Mouse (Mus musculus) cerebellum, postnatal 4 days (tissue): ENCODE results near the gene Syt6.

Source experiments
- DNase-seq, 2 experiments: peaks; one replicate each; pipeline ENCODE4 v3.0.0; 2022; ENCODE audit warnings: low spot score in 2 of 2, mixed read lengths in 1 of 2

The Syt6 gene

GRCm38 (mm10) chr3:103647164-103647867 is 72.3 kb downstream of the Syt6 start:
- DNase-seq, result no peak

GRCm38 (mm10) chr3:103648486-103648885 is 73.5 kb downstream of the Syt6 start:
- no peak for DNase-seq

DNA sequence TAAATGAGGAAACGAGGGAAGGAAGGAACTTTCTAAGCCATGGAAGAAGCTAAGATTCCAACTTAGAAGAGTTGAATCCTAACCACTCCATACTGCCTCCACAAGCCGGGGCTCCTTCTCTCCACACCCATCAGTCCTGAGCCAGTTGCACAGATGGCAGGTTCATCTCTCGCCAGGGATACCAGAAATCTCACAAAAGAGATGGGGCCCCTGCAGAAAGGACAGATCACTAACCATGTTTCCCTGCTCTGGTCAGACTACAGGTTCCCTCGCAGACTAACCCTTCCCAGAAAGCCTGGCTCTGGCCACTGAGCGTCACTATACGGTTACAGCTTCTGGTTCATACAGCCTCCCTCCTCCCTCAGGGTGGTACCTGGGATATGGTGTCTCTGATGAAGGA is 74.7 kb downstream of the Syt6 start:
- no peak for DNase-seq

DNA sequence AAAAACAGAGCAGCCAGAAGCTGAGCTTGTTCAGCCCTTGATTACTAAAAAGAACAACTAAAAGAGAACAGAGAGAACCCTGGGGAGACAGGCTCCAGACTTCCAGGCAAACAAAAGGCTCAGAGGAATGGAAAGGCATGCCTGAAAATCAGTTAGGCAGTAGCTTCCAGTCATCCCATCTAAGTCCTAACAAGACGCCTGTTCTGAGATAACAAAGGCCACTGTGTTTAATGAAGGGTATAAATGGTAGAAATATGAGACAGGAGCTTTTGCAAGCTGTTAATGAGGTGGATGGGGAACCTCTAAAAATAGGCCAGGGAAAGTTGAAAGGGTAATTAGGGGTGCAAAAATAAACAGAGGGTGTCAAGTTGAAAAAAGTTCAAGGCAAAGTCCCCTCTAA is 75.4 kb downstream of the Syt6 start:
- no peak for DNase-seq

GRCm38 (mm10) chr3:103660012-103660411 is 85.0 kb downstream of the Syt6 start:
- DNase-seq, result no peak

GRCm38 (mm10) chr3:103661714-103662113 is 86.7 kb downstream of the Syt6 start:
- DNase-seq, result no peak

DNA sequence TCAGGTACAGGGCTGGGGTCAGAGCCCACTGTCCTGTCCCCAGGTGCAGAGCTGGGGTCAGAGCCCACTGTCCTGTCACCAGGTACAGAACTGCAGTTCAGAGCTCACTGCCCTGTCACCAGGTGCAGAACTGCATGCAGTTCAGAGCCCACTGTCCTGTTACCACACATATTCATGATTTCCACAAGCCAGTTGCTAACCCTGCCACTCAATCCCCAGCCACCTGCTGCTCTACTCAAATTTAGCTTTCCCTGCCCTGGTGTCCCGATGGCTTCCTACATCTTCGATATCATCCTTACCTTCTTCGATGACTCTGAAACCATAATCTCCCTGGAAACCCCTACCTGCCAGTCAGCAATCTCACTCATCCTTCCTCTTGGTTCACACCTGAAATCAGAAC is 88.4 kb downstream of the Syt6 start:
- DNase-seq, result no peak

- no peak for DNase-seq
Measured at GRCm38 (mm10) chr3:103672113-103672512, 97.1 kb downstream of the Syt6 start.

DNA sequence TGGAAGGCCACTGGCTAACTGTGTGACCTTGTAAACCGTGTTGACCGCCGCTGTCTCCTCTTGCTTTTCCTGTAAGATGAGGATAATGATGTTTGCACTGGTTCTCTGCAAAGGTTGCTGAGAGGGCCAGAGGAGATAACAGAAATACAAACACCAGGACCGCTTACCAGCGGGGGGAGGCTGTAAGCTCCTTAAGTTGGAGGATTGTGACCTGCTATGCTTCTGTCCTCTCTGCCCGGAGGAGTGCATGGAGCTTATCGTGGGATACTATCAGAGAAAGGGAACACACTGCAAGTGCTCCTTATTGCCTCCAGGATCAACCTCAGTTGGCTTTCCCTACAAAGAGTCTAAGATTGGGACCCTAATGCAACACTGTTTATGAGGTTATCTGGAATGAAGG is 97.7 kb downstream of the Syt6 start:
- DNase-seq, result no peak

DNA sequence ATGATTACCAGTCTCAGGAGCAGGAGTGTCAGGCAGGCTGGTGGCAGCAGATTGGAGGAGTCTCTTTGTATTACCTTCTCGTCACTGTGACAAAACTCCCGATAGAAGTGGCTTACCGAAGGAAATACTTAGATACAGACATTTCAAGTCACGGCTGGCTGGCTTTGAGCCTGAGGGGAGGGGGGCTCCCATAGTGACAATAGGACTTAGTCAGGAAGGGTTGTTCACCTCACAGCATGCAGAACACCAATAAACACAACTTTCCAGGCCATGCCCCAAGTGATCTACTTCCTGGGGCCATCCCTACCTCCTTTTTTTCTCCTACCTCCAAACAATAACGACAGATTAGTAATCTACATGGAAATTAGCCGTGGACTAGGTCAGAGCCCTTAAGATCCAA is 103.8 kb downstream of the Syt6 start:
- no peak for DNase-seq

- DNase-seq, result no peak
Measured at GRCm38 (mm10) chr3:103682473-103682872, 107.4 kb downstream of the Syt6 start.

DNA sequence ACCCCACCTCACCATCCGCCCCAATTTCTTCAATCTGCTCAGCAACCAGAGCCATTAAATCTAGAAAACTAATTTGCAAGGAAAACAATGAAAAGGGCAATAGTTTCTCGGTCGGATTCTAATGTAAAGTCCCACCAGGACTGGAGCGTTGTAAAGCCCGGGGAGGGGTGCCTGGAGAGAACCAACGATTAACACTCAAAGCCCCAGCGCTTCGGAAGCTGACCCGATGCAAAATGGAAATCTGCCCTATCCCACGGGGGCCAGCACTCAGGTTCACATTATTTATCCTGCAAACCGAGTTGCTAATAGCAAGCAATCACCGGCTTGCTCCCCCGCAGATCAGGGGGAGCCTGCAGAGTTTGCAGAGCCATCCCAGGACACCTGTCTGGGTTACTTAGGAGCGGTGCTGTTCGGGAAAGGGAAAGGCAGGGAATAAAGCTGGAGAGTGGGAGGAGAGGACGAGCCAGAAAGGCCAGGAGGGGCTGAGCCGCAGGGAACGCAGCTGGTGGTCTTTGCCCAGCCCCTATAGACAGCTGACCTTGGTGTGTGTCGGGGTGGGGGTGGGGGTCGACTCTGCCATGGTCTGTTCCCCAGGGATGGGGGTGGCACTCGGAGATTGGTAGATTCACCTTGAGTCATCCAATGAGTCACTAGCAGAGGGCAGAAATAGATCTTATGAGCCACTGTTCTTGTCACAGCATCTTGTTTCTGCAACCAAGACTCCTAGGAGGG is 108.4 kb downstream of the Syt6 start:
- no peak for DNase-seq

DNA sequence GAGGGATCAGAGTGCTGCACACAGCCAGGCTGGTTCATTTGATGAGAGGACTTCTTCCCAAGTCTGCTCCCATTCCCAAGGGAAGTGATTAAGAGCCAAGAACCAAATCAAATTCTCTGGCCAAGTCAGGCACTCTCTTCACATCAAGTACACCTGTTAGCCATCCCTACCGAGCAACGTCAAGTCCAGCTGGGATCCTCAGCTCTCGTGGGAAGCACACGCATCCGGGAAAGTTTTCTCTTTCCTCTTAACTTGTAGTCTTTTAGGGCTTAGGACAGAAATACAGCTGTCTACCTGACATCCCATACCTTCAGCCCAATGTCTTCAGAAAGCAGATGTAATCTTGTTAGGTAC is 108.9 kb downstream of the Syt6 start:
- DNase-seq, result no peak

- no peak for DNase-seq
Measured at GRCm38 (mm10) chr3:103689043-103689442, 114.0 kb downstream of the Syt6 start.

- DNase-seq, result no peak
Measured at GRCm38 (mm10) chr3:103690506-103690905, 115.5 kb downstream of the Syt6 start.
